ENCODE assay signal across 26 mouse cellular contexts in the genomic region with DNA sequence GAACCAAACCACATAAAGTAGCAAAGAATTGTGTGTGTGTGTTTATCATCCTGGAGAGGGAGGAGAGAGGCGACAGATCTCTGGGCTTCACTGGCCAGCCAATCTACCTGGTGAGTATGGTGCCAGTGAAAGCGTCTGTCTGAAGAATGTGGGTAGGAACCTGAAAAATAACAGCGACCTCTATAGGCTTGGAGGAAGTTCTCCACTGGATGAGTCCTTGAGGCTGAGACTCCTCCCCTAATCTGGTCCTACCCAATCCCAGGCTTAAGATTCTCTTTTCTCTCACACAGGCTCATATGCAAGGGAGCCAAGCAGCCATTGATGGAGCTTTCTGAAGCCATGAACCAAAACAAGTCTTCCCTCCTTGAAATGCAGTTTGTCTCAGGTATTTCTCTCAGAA.
"Had no signal": no experiment of that assay in that cellular context is flagged by ENCODE, and none has a peak within 500 bp of the region (broad histone marks: within the 10 kb centered on the region; RNA-seq: fewer than 3 reads in every experiment).

No protein-coding gene starts in this region.

- ATAC-seq: hindbrain, embryonic 16.5 days; inflammation-experienced regulatory T-cells, adult 6 months; intestine, embryonic 15.5 days; intestine, postnatal 0 days; liver, embryonic 12.5 days had no signal

- H3K4me3 ChIP-seq: gastrocnemius, adult 2 months; heart, adult 2 months; heart, embryonic 13.5 days; heart, embryonic 15.5 days; hindbrain, embryonic 10.5 days; hindbrain, embryonic 12.5 days; intestine, embryonic 15.5 days; kidney, embryonic 15.5 days; limb, embryonic 13.5 days; limb, embryonic 15.5 days; liver, embryonic 12.5 days had no signal

- DNase-seq: gastrocnemius, adult 2 months; gastrocnemius, postnatal 10 days; gastrocnemius, postnatal 25 days; heart, adult 2 months; heart, postnatal 4 days; kidney, adult 18-20 months; kidney, adult 8-10 months; kidney, postnatal 14 days; kidney, postnatal 36 days; left cerebral cortex, postnatal 4 days had no signal

- H3K4me1 ChIP-seq: heart, embryonic 13.5 days; heart, embryonic 15.5 days; intestine, embryonic 15.5 days; kidney, embryonic 15.5 days; limb, embryonic 13.5 days; limb, embryonic 15.5 days; liver, embryonic 12.5 days had no signal

- H3K9me3 ChIP-seq: heart, embryonic 15.5 days; hindbrain, embryonic 12.5 days; intestine, embryonic 15.5 days; kidney, embryonic 15.5 days; limb, embryonic 13.5 days; limb, embryonic 15.5 days had no signal

- H3K4me2 ChIP-seq: heart, embryonic 11.5 days; heart, embryonic 13.5 days; heart, embryonic 15.5 days; hindbrain, embryonic 12.5 days; hindbrain, embryonic 14.5 days; intestine, embryonic 15.5 days; kidney, embryonic 15.5 days; limb, embryonic 13.5 days; limb, embryonic 15.5 days; liver, embryonic 12.5 days had no signal

- H3K27me3 ChIP-seq: heart, embryonic 13.5 days; heart, embryonic 15.5 days; hindbrain, embryonic 12.5 days; intestine, embryonic 15.5 days; kidney, embryonic 15.5 days; limb, embryonic 13.5 days; limb, embryonic 15.5 days; liver, embryonic 12.5 days had no signal

- H3K27ac ChIP-seq: gastrocnemius, adult 2 months; heart, adult 2 months; heart, embryonic 13.5 days; heart, embryonic 15.5 days; hindbrain, embryonic 10.5 days; hindbrain, embryonic 12.5 days; hindbrain, embryonic 14.5 days; intestine, embryonic 15.5 days; kidney, embryonic 15.5 days; kidney, postnatal 0 days; limb, embryonic 13.5 days; limb, embryonic 15.5 days; liver, embryonic 12.5 days; liver, embryonic 14.5 days had no signal

- H3K9ac ChIP-seq: heart, embryonic 13.5 days; heart, embryonic 15.5 days; hindbrain, embryonic 12.5 days; hindbrain, embryonic 14.5 days; intestine, embryonic 15.5 days; kidney, embryonic 15.5 days; limb, embryonic 13.5 days; limb, embryonic 15.5 days; liver, embryonic 12.5 days; liver, embryonic 14.5 days had no signal

- H3K36me3 ChIP-seq: heart, embryonic 13.5 days; heart, embryonic 15.5 days; hindbrain, embryonic 10.5 days; hindbrain, embryonic 12.5 days; intestine, embryonic 15.5 days; kidney, embryonic 15.5 days; limb, embryonic 13.5 days; limb, embryonic 15.5 days; liver, embryonic 12.5 days had no signal
